Mouse (Mus musculus) cerebellum, adult 2 months (tissue): ENCODE results near the gene Gca.

Experiments
- CTCF ChIP-seq: fragments of 200-500 bp; IDR thresholded peaks from 2 replicates; pipeline ENCODE4 v1.5.1; 2011; ENCODE audit warnings: low read depth, mild to moderate bottlenecking, control low read depth, low read length, moderate library complexity, borderline replicate concordance; ENCODE audit not compliant: insufficient read depth
- POLR2A ChIP-seq: fragments of 200-500 bp; IDR thresholded peaks from 2 replicates; pipeline ENCODE4 v1.6.1; 2011; ENCODE audit warnings: low read length, control low read depth, borderline replicate concordance; ENCODE audit not compliant: insufficient read depth

DNA sequence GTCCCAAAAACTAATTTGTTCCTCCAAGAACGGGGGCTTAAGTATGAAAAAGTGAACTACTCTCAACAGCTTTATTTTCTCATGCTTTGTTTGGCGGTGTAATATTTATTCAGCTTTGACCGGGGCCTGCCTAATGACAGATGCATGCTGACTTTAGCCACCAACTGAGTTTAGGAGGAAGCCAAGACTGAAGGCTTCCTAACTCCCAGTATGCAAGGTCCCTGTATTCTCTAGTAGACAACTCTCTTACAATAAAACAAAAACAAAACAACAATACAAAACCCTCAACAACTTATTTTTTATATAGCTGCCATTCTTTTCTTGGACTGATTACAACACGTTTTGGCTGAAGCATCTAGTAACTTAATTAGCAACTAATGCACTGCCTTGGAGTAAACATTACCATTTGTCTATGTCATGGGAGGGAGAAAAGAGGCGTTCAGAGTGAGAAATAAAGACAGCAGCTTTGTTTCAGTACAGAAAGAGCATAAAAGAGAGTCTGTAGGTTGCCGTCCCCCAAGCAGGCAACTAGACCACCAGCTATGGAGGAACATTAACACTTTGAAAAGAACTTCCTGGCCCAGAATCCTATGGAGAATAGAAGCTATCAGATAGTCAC, 17.3 kb upstream of the Gca start:
- TF ChIP-seq CTCF (no peak), POLR2A (no peak)
